Mouse (Mus musculus): ENCODE data around the gene Rbfox1. TPM values are rescaled to one million over a fixed set of nuclear protein-coding genes. Genes with fewer than 3 reads are reported as not detected.
A peak's percentile ranks its signal among the peaks of the same experiment; 100 is the strongest.

Gene Rbfox1
- polyA plus RNA-seq, 1 experiment from 2014 or later = 4.7 TPM

DNA sequence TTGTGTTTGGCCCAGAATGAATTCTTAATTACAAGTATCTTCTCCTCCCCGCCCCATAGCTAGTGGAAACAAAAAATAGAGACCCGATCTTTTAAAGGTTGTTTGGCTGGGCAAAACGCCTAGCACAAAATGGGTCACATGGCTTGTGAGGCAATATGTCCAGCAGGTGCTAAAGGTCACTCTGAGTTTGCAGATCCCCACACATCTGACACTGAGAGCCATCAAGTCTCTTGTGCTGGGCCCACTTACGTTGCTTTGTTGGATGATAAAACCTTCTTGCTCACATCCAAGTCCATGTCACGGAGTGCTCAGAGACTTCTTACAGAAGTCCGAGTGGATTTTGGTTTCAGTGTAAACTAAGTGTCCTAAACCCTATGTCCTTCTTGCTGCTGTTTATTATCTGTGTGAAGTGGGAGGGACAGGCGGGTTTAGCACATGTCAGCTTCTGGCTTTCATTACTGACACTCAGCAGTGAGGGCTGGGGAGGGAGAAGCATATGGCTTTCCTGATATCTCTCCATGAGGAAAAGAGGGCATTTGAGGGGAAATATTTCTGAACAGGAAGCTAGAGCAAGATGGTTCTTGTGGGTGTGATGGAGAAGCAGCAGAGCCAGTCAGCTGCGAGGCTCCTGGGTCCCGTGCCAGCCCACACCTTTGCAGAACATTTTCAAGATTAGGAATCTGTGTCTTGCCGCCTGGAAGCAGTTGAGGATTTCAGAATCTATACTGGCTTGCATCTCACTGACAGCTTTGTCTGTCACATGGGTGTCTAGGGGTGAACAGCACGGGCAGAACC is 1214.5 kb downstream of the Rbfox1 start:
- H3K9ac ChIP-seq (ENCODE audit: low read length) = no peak overlapping the region
- peaks cover 9 to 31% of the 10 kb centered on the region in 2 experiments for H3K4me1 ChIP-seq (ENCODE audit: control insufficient read depth in 2 of 2, insufficient read depth in 2 of 2, low read length in 2 of 2)
- H3K4me2 ChIP-seq (ENCODE audit: low read length) = peak overlapping the region; percentile 37
- H3K27me3 ChIP-seq (ENCODE audit: control insufficient read depth, insufficient read depth, low read length) = no peaks in the 10 kb centered on the region
- H3K9me3 ChIP-seq (ENCODE audit: control insufficient read depth, low read length) = no peaks in the 10 kb centered on the region
- peak; percentile 88 for ATAC-seq (ENCODE audit: insufficient number of reproducible peaks, insufficient read depth, low FRiP score, low read depth)
- H3K36me3 ChIP-seq (ENCODE audit: control insufficient read depth, insufficient read depth, low read length) = no peaks in the 10 kb centered on the region
- peak overlapping the region; percentile 70 to 76 for H3K27ac ChIP-seq (replicated peaks in 1 of 2; ENCODE audit: control insufficient read depth in 1 of 2, insufficient read depth in 1 of 2, low read depth in 2 of 2, low read length in 2 of 2)
- H3K4me3 ChIP-seq (ENCODE audit: control insufficient read depth in 1 of 2, insufficient read depth in 1 of 2, low read depth in 1 of 2, low read length in 2 of 2) = no peak overlapping the region
- WGBS = 12% methylated on average over 11 of the region's 11 CpGs

DNA sequence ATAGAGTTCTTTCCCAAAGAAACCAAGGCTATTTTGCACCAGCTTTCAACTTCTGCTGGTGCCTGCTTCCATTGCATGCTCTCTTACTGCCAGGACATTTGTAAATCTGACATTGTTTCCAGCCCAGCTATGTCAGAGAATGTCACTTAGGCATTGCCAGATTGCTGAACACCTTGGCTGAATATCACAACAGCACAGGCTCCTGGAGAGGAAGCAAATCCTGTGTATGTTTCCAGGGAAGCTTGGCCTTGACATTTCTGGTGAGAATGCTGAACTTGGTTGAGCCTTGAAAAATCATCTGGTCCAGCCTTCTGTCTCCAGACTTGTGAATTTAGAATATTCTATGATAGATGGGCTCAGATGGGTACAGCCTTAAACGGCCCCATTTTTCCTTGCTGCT is 1217.3 kb downstream of the Rbfox1 start:
- peaks cover 9 to 25% of the 10 kb centered on the region in 2 experiments for H3K4me1 ChIP-seq (ENCODE audit: control insufficient read depth in 2 of 2, insufficient read depth in 2 of 2, low read length in 2 of 2)
- no peaks in the 10 kb centered on the region for H3K27me3 ChIP-seq (ENCODE audit: control insufficient read depth, insufficient read depth, low read length)
- H3K9ac ChIP-seq (ENCODE audit: low read length) = no peak overlapping the region
- H3K27ac ChIP-seq (replicated peaks in 1 of 2; ENCODE audit: control insufficient read depth in 1 of 2, insufficient read depth in 1 of 2, low read depth in 2 of 2, low read length in 2 of 2) = no peak overlapping the region
- no peaks in the 10 kb centered on the region for H3K9me3 ChIP-seq (ENCODE audit: control insufficient read depth, low read length)
- H3K4me3 ChIP-seq (ENCODE audit: control insufficient read depth in 1 of 2, insufficient read depth in 1 of 2, low read depth in 1 of 2, low read length in 2 of 2) = no peak overlapping the region
- WGBS = 71% methylated on average over 1 of the region's 1 CpGs
- no peak for ATAC-seq (ENCODE audit: insufficient number of reproducible peaks, insufficient read depth, low FRiP score, low read depth)
- H3K4me2 ChIP-seq (ENCODE audit: low read length) = no peak overlapping the region
- H3K36me3 ChIP-seq (ENCODE audit: control insufficient read depth, insufficient read depth, low read length) = no peaks in the 10 kb centered on the region

DNA sequence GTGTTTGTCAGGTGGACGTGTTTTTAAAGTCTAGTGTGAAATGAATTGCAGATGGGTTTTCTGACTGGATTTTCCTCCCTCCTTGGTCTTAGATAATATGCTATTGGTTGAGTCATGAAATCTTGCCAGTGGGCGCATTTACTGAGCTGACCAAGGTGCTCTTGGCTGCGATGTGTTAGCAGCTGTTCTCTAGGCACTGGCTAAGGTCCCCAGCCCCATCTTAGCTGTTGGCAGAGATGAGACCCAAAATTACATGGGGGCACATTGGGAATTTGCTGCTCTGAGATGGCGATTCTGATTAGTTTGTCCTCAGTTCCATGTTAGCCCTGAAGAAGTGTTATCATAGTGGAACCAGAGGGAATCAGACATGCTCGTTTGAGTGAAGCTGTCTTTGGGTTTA is 1218.1 kb downstream of the Rbfox1 start:
- ATAC-seq (ENCODE audit: insufficient number of reproducible peaks, insufficient read depth, low FRiP score, low read depth) = no peak
- Histone ChIP-seq H3K4me1 (ENCODE audit: control insufficient read depth in 2 of 2, insufficient read depth in 2 of 2, low read length in 2 of 2) (peaks cover 5 to 25% of the 10 kb centered on the region in 2 experiments), H3K9ac (ENCODE audit: low read length) (no peak overlapping the region), H3K4me2 (ENCODE audit: low read length) (no peak overlapping the region), H3K36me3 (ENCODE audit: control insufficient read depth, insufficient read depth, low read length) (no peaks in the 10 kb centered on the region), H3K9me3 (ENCODE audit: control insufficient read depth, low read length) (no peaks in the 10 kb centered on the region), H3K4me3 (ENCODE audit: control insufficient read depth in 1 of 2, insufficient read depth in 1 of 2, low read depth in 1 of 2, low read length in 2 of 2) (no peak overlapping the region), H3K27ac (replicated peaks in 1 of 2; ENCODE audit: control insufficient read depth in 1 of 2, insufficient read depth in 1 of 2, low read depth in 2 of 2, low read length in 2 of 2) (no peak overlapping the region), H3K27me3 (ENCODE audit: control insufficient read depth, insufficient read depth, low read length) (no peaks in the 10 kb centered on the region)
- 84% methylated on average over 5 of the region's 5 CpGs for WGBS

DNA sequence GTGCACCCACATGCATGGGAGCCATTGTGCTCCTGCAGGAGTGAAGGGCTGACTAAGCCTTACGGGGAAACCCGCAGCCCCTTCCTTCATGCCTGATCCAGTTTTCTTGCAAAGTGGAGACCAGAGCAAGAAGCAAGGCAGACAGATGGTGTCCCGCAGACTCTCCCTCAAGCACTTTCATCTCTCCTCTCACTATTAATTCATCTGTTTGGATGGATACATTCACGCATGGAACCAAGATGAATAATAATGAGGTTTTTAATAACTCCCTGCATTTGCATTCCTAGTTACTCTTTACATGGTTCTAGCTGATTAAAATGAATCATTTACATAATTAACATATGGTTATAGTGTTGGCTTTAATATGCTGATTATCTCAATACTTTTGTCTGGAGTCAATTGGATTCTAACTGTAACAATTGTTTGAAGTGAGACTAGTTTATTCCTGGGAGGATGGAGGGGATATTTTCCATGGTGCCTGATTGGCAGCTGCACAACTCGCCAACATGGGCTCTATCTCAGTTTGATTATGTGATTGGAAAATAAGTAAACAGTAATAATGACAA is 1221.4 kb downstream of the Rbfox1 start:
- no peaks in the 10 kb centered on the region for H3K9me3 ChIP-seq (ENCODE audit: control insufficient read depth, low read length)
- no peak overlapping the region for H3K27ac ChIP-seq (replicated peaks in 1 of 2; ENCODE audit: control insufficient read depth in 1 of 2, insufficient read depth in 1 of 2, low read depth in 2 of 2, low read length in 2 of 2)
- H3K4me1 ChIP-seq (ENCODE audit: control insufficient read depth in 2 of 2, insufficient read depth in 2 of 2, low read length in 2 of 2) = peaks cover 0 to 3% of the 10 kb centered on the region in 2 experiments; a peak in 2 of 4 replicates
- H3K9ac ChIP-seq (ENCODE audit: low read length) = no peak overlapping the region
- 90% methylated on average over 5 of the region's 5 CpGs for WGBS
- no peaks in the 10 kb centered on the region for H3K27me3 ChIP-seq (ENCODE audit: control insufficient read depth, insufficient read depth, low read length)
- no peak overlapping the region for H3K4me3 ChIP-seq (ENCODE audit: control insufficient read depth in 1 of 2, insufficient read depth in 1 of 2, low read depth in 1 of 2, low read length in 2 of 2)
- ATAC-seq (ENCODE audit: insufficient number of reproducible peaks, insufficient read depth, low FRiP score, low read depth) = no peak
- no peak overlapping the region for H3K4me2 ChIP-seq (ENCODE audit: low read length)
- no peaks in the 10 kb centered on the region for H3K36me3 ChIP-seq (ENCODE audit: control insufficient read depth, insufficient read depth, low read length)

DNA sequence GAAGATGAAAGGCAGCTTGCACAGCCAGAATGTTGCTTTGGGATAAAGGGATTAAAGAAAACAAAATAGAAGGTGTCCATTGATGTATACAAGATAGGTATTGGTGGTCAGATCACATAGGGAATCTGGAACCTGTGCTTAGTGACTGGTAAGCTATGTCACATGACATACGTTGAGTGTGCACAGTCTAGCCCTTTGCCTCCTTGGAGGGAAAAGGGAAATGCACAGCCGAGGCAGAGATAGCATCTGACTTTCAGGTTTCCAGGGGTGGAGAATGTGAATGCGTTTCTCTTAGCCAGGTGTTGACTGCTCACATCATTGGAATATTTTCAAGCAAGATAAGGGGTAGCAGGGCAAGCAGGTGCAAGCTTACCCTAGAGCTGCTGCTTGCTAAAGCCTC is 1230.8 kb downstream of the Rbfox1 start:
- peaks cover 0 to 6% of the 10 kb centered on the region in 2 experiments; a peak in 2 of 4 replicates for H3K4me1 ChIP-seq (ENCODE audit: control insufficient read depth in 2 of 2, insufficient read depth in 2 of 2, low read length in 2 of 2)
- H3K9me3 ChIP-seq (ENCODE audit: control insufficient read depth, low read length) = no peaks in the 10 kb centered on the region
- H3K4me3 ChIP-seq (ENCODE audit: control insufficient read depth in 1 of 2, insufficient read depth in 1 of 2, low read depth in 1 of 2, low read length in 2 of 2) = no peak overlapping the region
- no peak overlapping the region for H3K9ac ChIP-seq (ENCODE audit: low read length)
- 32% methylated on average over 3 of the region's 3 CpGs for WGBS
- no peak overlapping the region for H3K27ac ChIP-seq (replicated peaks in 1 of 2; ENCODE audit: control insufficient read depth in 1 of 2, insufficient read depth in 1 of 2, low read depth in 2 of 2, low read length in 2 of 2)
- ATAC-seq (ENCODE audit: insufficient number of reproducible peaks, insufficient read depth, low FRiP score, low read depth) = no peak
- H3K27me3 ChIP-seq (ENCODE audit: control insufficient read depth, insufficient read depth, low read length) = no peaks in the 10 kb centered on the region
- H3K36me3 ChIP-seq (ENCODE audit: control insufficient read depth, insufficient read depth, low read length) = no peaks in the 10 kb centered on the region
- no peak overlapping the region for H3K4me2 ChIP-seq (ENCODE audit: low read length)

DNA sequence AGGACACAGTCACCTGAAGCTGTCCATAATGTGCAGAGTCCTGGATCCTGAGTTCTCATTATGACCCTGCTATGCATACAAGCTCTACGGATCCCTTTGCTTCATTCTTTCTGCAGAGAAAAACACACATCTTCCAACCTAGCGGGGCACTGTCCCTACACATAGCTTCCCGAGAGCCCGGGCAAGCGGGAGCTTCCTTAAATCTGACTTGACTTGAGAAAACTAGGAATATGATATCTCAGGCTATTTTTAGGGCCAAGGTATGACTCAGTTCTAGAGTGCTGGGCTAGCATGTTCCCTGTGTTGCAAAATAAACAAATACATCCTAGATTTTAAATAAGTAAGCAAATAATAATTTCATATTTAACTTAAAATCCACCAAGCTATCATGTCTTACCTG is 1244.4 kb downstream of the Rbfox1 start:
- Histone ChIP-seq H3K27ac (replicated peaks in 1 of 2; ENCODE audit: control insufficient read depth in 1 of 2, insufficient read depth in 1 of 2, low read depth in 2 of 2, low read length in 2 of 2) (no peak overlapping the region), H3K9me3 (ENCODE audit: control insufficient read depth, low read length) (no peaks in the 10 kb centered on the region), H3K4me3 (ENCODE audit: control insufficient read depth in 1 of 2, insufficient read depth in 1 of 2, low read depth in 1 of 2, low read length in 2 of 2) (no peak overlapping the region), H3K4me1 (ENCODE audit: control insufficient read depth in 2 of 2, insufficient read depth in 2 of 2, low read length in 2 of 2) (peaks cover 0 to 3% of the 10 kb centered on the region in 2 experiments; a peak in 1 of 4 replicates), H3K4me2 (ENCODE audit: low read length) (no peak overlapping the region), H3K27me3 (ENCODE audit: control insufficient read depth, insufficient read depth, low read length) (no peaks in the 10 kb centered on the region), H3K36me3 (ENCODE audit: control insufficient read depth, insufficient read depth, low read length) (no peaks in the 10 kb centered on the region), H3K9ac (ENCODE audit: low read length) (no peak overlapping the region)
- ATAC-seq (ENCODE audit: insufficient number of reproducible peaks, insufficient read depth, low FRiP score, low read depth) = no peak
- WGBS = 65% methylated on average over 5 of the region's 5 CpGs

DNA sequence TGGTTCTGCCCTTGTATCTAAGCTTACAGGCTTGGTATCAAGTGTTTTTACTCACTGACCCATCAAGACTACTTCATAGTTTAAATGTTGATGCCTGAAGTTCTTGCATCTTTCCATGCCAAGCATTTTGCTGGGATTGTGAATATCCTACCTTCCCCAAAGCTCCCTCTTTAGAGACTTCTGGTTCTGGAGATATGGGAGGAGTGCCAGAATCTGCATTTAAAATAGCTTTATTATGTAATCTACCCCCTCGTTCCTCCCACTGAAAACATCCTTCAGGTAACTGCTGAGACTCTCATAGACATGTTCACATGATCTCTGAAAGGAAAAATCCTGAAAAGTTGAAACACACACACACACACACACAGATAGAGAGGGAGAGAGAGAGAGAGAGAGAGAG is 1247.3 kb downstream of the Rbfox1 start:
- H3K4me1 ChIP-seq (ENCODE audit: control insufficient read depth in 2 of 2, insufficient read depth in 2 of 2, low read length in 2 of 2) = peaks cover 0 to 3% of the 10 kb centered on the region in 2 experiments; a peak in 1 of 4 replicates
- WGBS = 45% methylated on average over 1 of the region's 1 CpGs
- ATAC-seq (ENCODE audit: insufficient number of reproducible peaks, insufficient read depth, low FRiP score, low read depth) = no peak
- H3K36me3 ChIP-seq (ENCODE audit: control insufficient read depth, insufficient read depth, low read length) = no peaks in the 10 kb centered on the region
- no peak overlapping the region for H3K27ac ChIP-seq (replicated peaks in 1 of 2; ENCODE audit: control insufficient read depth in 1 of 2, insufficient read depth in 1 of 2, low read depth in 2 of 2, low read length in 2 of 2)
- no peak overlapping the region for H3K4me3 ChIP-seq (ENCODE audit: control insufficient read depth in 1 of 2, insufficient read depth in 1 of 2, low read depth in 1 of 2, low read length in 2 of 2)
- H3K9ac ChIP-seq (ENCODE audit: low read length) = no peak overlapping the region
- H3K9me3 ChIP-seq (ENCODE audit: control insufficient read depth, low read length) = no peaks in the 10 kb centered on the region
- H3K4me2 ChIP-seq (ENCODE audit: low read length) = no peak overlapping the region
- H3K27me3 ChIP-seq (ENCODE audit: control insufficient read depth, insufficient read depth, low read length) = no peaks in the 10 kb centered on the region
